Mouse (Mus musculus): ENCODE data around the gene Gcgr. TPM values are rescaled to one million over a fixed set of nuclear protein-coding genes. Genes with fewer than 3 reads are reported as not detected.

Gcgr gene
- total RNA-seq, 1 experiment: 0.40 TPM

DNA sequence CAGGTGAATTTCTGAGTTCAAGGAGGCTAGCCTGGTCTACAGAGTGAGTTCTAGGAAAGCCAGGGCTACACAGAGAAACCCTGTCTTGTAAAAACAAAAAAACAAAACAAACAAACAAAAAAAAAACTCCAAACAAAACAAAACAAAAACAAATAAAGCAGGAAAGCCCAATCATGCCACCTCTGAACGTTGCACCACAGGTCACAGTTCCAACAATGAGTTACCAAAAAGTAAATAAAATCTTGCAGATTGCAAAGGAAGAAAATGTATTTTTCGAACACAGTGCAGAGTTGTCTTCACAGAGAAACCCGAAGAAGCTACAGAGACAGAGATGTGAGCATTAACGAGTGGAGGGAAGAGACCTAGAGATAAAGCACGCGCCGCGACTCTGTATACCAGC, 7.9 kb upstream of the Gcgr start:
- TF ChIP-seq MAFK (IDR thresholded peaks at IDR 0.05; ENCODE audit: insufficient read depth, low read depth, low read length): no peak
- no peak for TF ChIP-seq CHD2 (IDR thresholded peaks at IDR 0.05; ENCODE audit: low read depth, low read length)
- no peak for TF ChIP-seq ZNF384 (IDR thresholded peaks at IDR 0.05; ENCODE audit: low read depth, low read length)
- TF ChIP-seq ZC3H11A (IDR thresholded peaks at IDR 0.05; ENCODE audit: borderline replicate concordance, low read depth, low read length): no peak
- TF ChIP-seq HCFC1 (IDR thresholded peaks at IDR 0.05; ENCODE audit: borderline replicate concordance, insufficient read depth, low read length): no peak
- Histone ChIP-seq H3K4me1 (ENCODE audit: control insufficient read depth in 2 of 2, insufficient read depth in 2 of 2, low read length in 2 of 2, poor library complexity in 1 of 2) (no peaks in the 10 kb centered on the region), H3K9me3 (ENCODE audit: control insufficient read depth, insufficient read depth, low read depth, low read length) (no peaks in the 10 kb centered on the region), H3K36me3 (ENCODE audit: control insufficient read depth, insufficient read depth, low read length, poor library complexity, severe bottlenecking) (no peaks in the 10 kb centered on the region), H3K27ac (ENCODE audit: insufficient read depth, low read depth, low read length, poor library complexity, severe bottlenecking) (no peak overlapping the region), H3K9ac (ENCODE audit: insufficient read depth, low read depth, low read length, poor library complexity, severe bottlenecking) (no peak overlapping the region), H3K4me3 (ENCODE audit: insufficient read depth in 1 of 2, low read depth in 1 of 2, low read length in 2 of 2, poor library complexity in 1 of 2, severe bottlenecking in 1 of 2) (no peak overlapping the region)
- in situ Hi-C loops (cut with MboI; ENCODE audit: low sequenced_read_pairs in 2 of 2, unreplicated experiment in 2 of 2): no loop called here
- DNase-seq (ENCODE audit: low read depth, low spot score): no peak

GRCm38 (mm10) chr11:120525959-120526358, 4.5 kb upstream of the Gcgr start:
- Histone ChIP-seq H3K9me3 (ENCODE audit: control insufficient read depth, insufficient read depth, low read depth, low read length) (no peaks in the 10 kb centered on the region), H3K36me3 (ENCODE audit: control insufficient read depth, insufficient read depth, low read length, poor library complexity, severe bottlenecking) (no peaks in the 10 kb centered on the region), H3K4me1 (ENCODE audit: control insufficient read depth in 2 of 2, insufficient read depth in 2 of 2, low read length in 2 of 2, poor library complexity in 1 of 2) (peaks cover 0 to under 1% of the 10 kb centered on the region in 2 experiments; a peak in 1 of 4 replicates), H3K9ac (ENCODE audit: insufficient read depth, low read depth, low read length, poor library complexity, severe bottlenecking) (no peak overlapping the region), H3K27ac (ENCODE audit: insufficient read depth, low read depth, low read length, poor library complexity, severe bottlenecking) (no peak overlapping the region), H3K4me3 (ENCODE audit: insufficient read depth in 1 of 2, low read depth in 1 of 2, low read length in 2 of 2, poor library complexity in 1 of 2, severe bottlenecking in 1 of 2) (no peak overlapping the region)
- in situ Hi-C loops (cut with MboI; ENCODE audit: low sequenced_read_pairs in 2 of 2, unreplicated experiment in 2 of 2): no loop called here
- DNase-seq (ENCODE audit: low read depth, low spot score): no peak
- TF ChIP-seq ZC3H11A (IDR thresholded peaks at IDR 0.05; ENCODE audit: borderline replicate concordance, low read depth, low read length) (no peak), HCFC1 (IDR thresholded peaks at IDR 0.05; ENCODE audit: borderline replicate concordance, insufficient read depth, low read length) (no peak)

DNA sequence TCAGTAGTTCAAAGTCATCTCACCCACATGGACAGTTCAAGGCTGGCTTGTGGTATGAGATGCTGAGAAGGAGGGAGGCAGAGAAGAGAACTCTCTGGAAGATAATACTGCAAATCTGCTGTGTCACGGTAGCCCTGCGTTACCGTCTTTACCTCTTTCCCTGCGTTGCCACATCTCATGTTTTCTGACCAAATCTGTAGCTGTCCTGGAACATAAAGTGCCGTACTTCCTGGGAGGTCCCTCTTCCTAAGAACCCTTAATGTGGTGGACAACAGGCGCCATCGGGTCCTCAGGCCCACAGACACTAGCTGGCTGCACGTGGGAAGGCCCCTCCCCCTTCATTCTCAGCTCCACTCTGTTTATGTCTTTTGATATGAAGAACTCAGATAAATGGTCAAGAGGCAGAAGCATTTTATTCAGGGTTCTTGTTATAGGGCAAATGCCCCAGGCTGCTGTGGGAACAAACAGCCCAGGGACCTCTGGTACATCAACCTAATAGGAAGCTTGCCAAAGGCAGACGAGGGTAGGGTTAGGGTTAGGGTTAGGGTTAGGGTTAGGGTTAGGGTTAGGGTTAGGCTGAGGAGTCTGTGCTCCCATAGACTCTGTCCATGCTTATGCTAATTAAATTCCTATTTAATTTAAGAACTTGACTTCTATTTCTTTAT, 2.7 kb upstream of the Gcgr start:
- in situ Hi-C loops (cut with MboI; ENCODE audit: low sequenced_read_pairs in 2 of 2, unreplicated experiment in 2 of 2): no loop called here
- Histone ChIP-seq H3K4me1 (ENCODE audit: control insufficient read depth in 2 of 2, insufficient read depth in 2 of 2, low read length in 2 of 2, poor library complexity in 1 of 2) (peaks cover 0 to 2% of the 10 kb centered on the region in 2 experiments; a peak in 1 of 4 replicates), H3K36me3 (ENCODE audit: control insufficient read depth, insufficient read depth, low read length, poor library complexity, severe bottlenecking) (no peaks in the 10 kb centered on the region), H3K9ac (ENCODE audit: insufficient read depth, low read depth, low read length, poor library complexity, severe bottlenecking) (no peak overlapping the region), H3K9me3 (ENCODE audit: control insufficient read depth, insufficient read depth, low read depth, low read length) (no peaks in the 10 kb centered on the region), H3K27ac (ENCODE audit: insufficient read depth, low read depth, low read length, poor library complexity, severe bottlenecking) (no peak overlapping the region), H3K4me3 (ENCODE audit: insufficient read depth in 1 of 2, low read depth in 1 of 2, low read length in 2 of 2, poor library complexity in 1 of 2, severe bottlenecking in 1 of 2) (no peak overlapping the region)
- TF ChIP-seq ZNF384 (IDR thresholded peaks at IDR 0.05; ENCODE audit: low read depth, low read length) (no peak), MAFK (IDR thresholded peaks at IDR 0.05; ENCODE audit: insufficient read depth, low read depth, low read length) (no peak), CHD2 (IDR thresholded peaks at IDR 0.05; ENCODE audit: low read depth, low read length) (no peak)
- DNase-seq (ENCODE audit: low read depth, low spot score): no peak

- no peak overlapping the region for H3K27ac ChIP-seq (ENCODE audit: insufficient read depth, low read depth, low read length, poor library complexity, severe bottlenecking)
- no peaks in the 10 kb centered on the region for H3K36me3 ChIP-seq (ENCODE audit: control insufficient read depth, insufficient read depth, low read length, poor library complexity, severe bottlenecking)
- H3K9me3 ChIP-seq (ENCODE audit: control insufficient read depth, insufficient read depth, low read depth, low read length): no peaks in the 10 kb centered on the region
- in situ Hi-C loops (cut with MboI; ENCODE audit: low sequenced_read_pairs in 2 of 2, unreplicated experiment in 2 of 2): no loop called here
- H3K4me1 ChIP-seq (ENCODE audit: control insufficient read depth in 2 of 2, insufficient read depth in 2 of 2, low read length in 2 of 2, poor library complexity in 1 of 2): peaks cover 0 to 2% of the 10 kb centered on the region in 2 experiments; a peak in 1 of 4 replicates
- H3K4me3 ChIP-seq (ENCODE audit: insufficient read depth in 1 of 2, low read depth in 1 of 2, low read length in 2 of 2, poor library complexity in 1 of 2, severe bottlenecking in 1 of 2): no peak overlapping the region
- H3K9ac ChIP-seq (ENCODE audit: insufficient read depth, low read depth, low read length, poor library complexity, severe bottlenecking): no peak overlapping the region
- DNase-seq (ENCODE audit: low read depth, low spot score): no peak
- TF ChIP-seq CHD2 (IDR thresholded peaks at IDR 0.05; ENCODE audit: low read depth, low read length) (no peak), MAFK (IDR thresholded peaks at IDR 0.05; ENCODE audit: insufficient read depth, low read depth, low read length) (no peak), ZNF384 (IDR thresholded peaks at IDR 0.05; ENCODE audit: low read depth, low read length) (no peak), ZC3H11A (IDR thresholded peaks at IDR 0.05; ENCODE audit: borderline replicate concordance, low read depth, low read length) (no peak), HCFC1 (IDR thresholded peaks at IDR 0.05; ENCODE audit: borderline replicate concordance, insufficient read depth, low read length) (no peak)
Measured at GRCm38 (mm10) chr11:120528903-120529302, 1.6 kb upstream of the Gcgr start.

- H3K4me3 ChIP-seq (ENCODE audit: insufficient read depth in 1 of 2, low read depth in 1 of 2, low read length in 2 of 2, poor library complexity in 1 of 2, severe bottlenecking in 1 of 2): no peak overlapping the region
- TF ChIP-seq ZC3H11A (IDR thresholded peaks at IDR 0.05; ENCODE audit: borderline replicate concordance, low read depth, low read length) (no peak), HCFC1 (IDR thresholded peaks at IDR 0.05; ENCODE audit: borderline replicate concordance, insufficient read depth, low read length) (no peak), ZNF384 (IDR thresholded peaks at IDR 0.05; ENCODE audit: low read depth, low read length) (no peak), CHD2 (IDR thresholded peaks at IDR 0.05; ENCODE audit: low read depth, low read length) (no peak), MAFK (IDR thresholded peaks at IDR 0.05; ENCODE audit: insufficient read depth, low read depth, low read length) (no peak)
- no peak overlapping the region for H3K27ac ChIP-seq (ENCODE audit: insufficient read depth, low read depth, low read length, poor library complexity, severe bottlenecking)
- no peak overlapping the region for H3K9ac ChIP-seq (ENCODE audit: insufficient read depth, low read depth, low read length, poor library complexity, severe bottlenecking)
- H3K36me3 ChIP-seq (ENCODE audit: control insufficient read depth, insufficient read depth, low read length, poor library complexity, severe bottlenecking): no peaks in the 10 kb centered on the region
- H3K9me3 ChIP-seq (ENCODE audit: control insufficient read depth, insufficient read depth, low read depth, low read length): no peaks in the 10 kb centered on the region
- peaks cover 0 to 2% of the 10 kb centered on the region in 2 experiments; a peak in 1 of 4 replicates for H3K4me1 ChIP-seq (ENCODE audit: control insufficient read depth in 2 of 2, insufficient read depth in 2 of 2, low read length in 2 of 2, poor library complexity in 1 of 2)
- DNase-seq (ENCODE audit: low read depth, low spot score): no peak
- in situ Hi-C loops (cut with MboI; ENCODE audit: low sequenced_read_pairs in 2 of 2, unreplicated experiment in 2 of 2): no loop called here
Measured at GRCm38 (mm10) chr11:120531646-120532045, 1.1 kb downstream of the Gcgr start.
